Mouse (Mus musculus) gastrocnemius, postnatal 14 days (tissue): ENCODE data around the gene Sec24c. TPM values are rescaled to one million over a fixed set of nuclear protein-coding genes. Genes with fewer than 3 reads are reported as not detected.
"Not testable (repeated sequence)": the region's sequence is repeated elsewhere in the genome, so short reads cannot be mapped to it uniquely, and the experiment has no call there.

Source experiments
- DNase-seq: peaks from one replicate; pipeline ENCODE4 v3.0.0; 2021; ENCODE audit warnings: mixed read lengths
- intact Hi-C: fragments of 180-260 bp; cut with DNase I; formaldehyde crosslinking; loops from one replicate; pipeline ENCODE4 v1.15.1; 2025; ENCODE audit warnings: low total_unique reads
- total RNA-seq, 2 experiments: library from RNA; stranded (reverse); gene quantifications; 2 replicates each; pipeline ENCODE4 v1.2.3; 2021

Sec24c gene
- total RNA-seq, 2 experiments from 2014 or later: 56.7 to 60.1 TPM

DNA sequence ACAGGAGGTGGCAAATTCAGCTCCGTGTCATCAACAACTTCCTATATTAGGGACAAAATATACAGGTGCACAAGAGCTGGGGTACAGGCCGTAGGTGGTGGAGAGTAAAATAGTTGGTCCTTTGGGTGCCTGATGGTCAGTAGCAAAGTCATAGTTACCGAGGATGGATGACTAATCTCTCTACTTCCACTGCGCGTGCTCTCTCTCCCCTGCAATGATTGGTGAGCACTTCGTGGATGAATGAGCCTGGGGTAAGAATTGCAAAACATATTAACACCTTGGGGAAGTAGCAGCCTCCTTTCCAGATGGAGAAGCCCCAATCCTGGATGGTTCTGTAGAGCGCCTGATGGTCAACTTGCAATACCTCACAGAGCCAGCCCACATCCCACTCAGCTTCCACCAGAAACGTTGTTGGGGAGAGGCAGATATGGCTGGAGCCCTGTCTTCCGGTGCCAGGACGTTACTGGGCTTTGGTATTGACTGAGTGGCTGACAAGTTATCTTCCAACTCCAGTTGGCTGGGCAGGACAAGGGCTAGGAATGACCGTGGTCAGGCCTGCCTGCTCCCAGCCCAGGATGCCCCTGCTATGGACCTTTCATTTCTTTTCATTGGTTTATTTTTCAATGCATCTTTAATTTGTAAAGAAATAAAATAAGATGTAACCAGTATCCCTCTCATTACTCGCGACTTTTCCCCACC lies 20.2 kb downstream of the Sec24c start:
- intact Hi-C loops: no loop called here
- no peak for DNase-seq

DNA sequence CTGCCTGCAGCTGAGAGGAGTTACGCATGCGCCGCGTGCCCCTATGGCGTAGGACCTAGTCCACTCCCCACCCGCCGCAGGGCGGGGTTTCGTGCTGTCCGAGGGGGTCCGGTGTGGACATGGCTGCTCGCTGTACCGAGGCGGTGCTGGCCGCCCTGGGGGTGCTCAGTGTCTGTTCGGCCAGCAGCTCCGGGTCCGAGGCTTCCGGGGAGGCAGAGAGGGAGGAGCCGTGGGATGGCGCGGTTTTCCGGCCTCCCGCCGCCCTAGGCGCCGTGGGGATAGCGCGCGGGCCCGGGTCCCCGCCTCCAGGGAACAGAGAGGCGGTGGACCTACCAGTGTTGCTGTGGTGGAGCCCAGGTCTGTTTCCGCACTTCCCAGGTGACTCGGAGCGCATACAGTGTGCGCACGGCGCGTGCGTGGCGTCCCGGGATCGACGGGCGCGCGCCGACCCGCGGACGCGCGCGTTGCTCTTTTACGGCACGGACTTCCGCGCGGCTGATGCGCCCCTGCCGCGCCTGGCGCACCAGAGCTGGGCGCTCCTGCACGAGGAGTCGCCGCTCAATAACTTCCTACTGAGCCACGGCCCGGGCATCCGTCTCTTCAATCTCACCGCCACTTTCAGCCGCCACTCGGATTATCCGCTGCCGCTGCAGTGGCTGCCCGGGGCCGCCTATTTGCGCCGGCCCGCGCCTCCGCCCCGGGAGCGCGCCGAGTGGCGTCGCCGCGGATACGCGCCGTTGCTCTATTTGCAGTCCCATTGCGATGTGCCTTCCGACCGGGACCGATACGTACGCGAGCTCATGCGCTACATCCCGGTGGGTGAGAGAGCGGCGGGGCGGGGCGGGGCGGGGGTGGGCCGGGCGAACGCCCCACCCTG lies 21.0 kb downstream of the Sec24c start, which contains the start of gene Fut11:
TSS of gene Fut11 (plus strand) at position 85 of the 877 bp plus-strand sequence.
- intact Hi-C loops: no loop called here
- peak; percentile 90 for DNase-seq

DNA sequence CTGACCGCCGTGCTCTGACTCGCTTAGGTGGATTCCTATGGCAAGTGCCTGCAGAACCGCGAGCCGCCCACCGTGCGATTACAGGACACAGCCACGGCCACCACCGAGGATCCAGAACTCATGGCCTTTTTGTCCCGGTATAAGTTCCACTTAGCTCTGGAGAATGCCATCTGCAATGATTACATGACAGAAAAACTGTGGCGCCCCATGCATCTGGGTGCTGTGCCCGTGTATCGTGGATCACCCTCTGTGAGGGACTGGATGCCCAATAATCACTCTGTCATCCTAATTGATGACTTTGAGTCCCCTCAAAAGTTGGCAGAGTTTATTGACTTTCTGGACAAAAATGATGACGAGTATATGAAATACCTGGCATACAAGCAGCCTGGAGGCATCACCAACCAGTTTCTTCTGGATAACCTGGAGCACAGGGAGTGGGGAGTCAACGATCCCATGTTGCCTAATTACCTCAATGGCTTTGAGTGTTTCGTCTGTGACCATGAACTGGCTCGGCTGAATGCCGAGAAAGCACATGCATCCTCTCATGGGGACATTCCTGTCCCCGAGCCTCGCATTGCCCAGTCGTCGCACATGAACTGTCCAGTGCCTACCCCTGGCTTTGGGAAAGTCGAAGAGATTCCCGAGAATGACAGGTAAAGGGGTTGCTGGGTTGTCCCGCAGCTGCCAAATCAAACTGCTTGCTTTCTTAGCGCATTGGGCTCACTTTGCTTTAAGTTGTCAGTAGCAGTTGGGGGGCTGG lies 21.8 kb downstream of the Sec24c start:
- intact Hi-C loops: no loop called here
- no peak for DNase-seq

DNA sequence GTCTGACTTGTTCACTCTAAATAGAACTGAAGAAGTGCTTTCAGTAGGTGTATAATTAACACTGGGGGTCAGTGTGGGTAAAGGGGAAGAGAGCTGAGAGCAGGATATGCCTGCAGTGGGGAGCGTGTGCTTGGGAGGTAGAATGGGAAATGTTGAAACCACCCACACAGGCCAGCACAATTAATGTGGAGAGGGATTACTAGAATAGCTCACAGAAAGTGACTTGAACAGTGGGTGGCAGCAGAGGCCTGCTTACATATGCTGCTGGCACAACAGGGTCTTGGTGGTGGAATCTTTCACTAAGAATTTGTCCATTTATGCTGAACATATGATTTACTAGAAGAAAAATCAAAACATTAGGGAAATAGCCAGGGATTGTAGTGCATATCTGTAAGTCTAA lies 22.9 kb downstream of the Sec24c start:
- DNase-seq: no peak
- intact Hi-C loops: no loop called here

DNA sequence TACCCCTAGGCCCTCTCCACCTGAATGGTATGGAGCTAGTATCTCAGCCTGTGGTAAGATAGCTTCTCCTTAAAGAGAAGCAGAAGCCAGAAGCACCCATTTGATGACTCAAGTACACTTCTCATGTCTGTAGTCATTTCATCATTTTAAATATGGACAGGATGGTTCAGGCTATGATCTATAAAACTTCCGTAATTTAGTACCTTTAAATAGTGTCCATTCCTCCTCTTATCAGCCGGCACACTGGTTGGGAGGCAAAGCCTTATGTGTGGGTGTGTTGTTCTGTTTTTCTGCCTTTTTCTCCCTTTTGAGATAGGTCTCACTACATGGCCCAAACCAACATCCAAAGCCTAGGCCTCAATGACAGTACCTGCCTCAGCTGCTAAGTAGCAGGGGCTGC lies 24.4 kb downstream of the Sec24c start:
- DNase-seq: no peak
- intact Hi-C loops: no loop called here

DNA sequence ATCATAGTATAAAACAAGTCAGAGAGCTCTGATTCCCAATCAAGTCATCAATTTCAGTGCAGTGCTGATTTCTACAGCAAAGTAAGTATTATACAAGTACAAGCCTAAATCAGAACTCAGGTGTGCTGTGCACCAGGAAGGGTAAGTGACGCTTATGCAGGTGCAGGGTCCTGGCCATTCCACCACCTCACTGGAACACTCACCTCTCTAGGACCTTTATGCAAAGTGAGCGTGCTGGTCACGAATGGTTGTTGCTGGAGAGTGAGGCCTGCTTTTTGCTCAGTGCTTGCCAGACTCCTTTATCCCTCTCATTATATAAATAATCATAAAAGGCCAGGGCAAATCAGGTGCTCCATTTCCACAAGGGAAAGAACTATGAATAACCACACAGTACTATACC lies 26.3 kb downstream of the Sec24c start:
- DNase-seq: no peak
- intact Hi-C loops: no loop called here

DNA sequence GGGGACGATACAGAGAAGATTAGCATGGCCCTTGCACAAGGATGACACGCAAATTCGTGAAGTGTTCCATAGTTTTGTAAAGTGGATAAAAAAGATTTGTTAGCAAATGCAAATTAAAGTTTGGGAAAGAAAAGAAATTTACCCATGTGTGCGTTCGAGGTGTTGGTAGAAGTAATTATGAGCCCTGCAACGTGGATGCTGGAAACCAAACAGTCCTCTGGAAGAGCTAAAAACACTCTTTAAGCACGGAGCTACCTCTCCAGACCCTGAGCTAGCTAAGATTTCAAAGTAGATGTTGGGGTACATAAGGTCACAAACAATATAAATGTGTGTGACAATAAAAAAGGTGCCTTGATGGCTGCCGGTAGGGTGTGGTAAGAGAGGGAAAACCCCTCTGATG lies 27.4 kb downstream of the Sec24c start:
- no peak for DNase-seq
- intact Hi-C loops: no loop called here

DNA sequence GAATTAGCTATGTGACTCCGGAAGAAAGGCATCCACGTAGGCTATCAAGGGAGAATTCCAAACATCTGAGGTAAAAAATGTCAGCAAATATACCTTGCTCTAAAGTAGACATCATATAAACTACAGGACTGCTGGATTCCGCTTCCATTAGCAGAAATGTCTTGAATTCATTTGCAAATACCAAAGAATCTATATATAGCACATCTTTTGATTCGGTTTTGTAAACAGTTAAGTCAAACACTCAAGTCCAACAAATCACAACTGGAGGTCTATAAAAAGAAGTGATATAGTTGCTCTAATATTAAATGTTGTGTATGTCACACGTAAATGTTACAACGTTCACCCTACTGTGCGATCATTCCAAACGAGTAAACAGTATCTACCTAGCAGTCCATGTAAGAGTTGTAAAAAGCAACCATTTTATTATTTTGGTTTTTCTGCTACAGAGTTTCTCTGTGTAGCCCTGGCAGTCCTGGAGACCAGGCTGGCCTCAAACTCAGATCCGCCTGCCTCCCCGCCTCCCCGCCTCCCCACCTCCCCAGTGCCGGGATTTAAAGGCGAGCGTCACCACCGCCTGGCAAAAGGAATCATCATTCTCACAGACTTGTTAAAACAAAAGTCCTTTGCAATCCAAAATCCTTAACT lies 28.1 kb downstream of the Sec24c start:
- intact Hi-C loops: no loop called here
- no peak for DNase-seq

DNA sequence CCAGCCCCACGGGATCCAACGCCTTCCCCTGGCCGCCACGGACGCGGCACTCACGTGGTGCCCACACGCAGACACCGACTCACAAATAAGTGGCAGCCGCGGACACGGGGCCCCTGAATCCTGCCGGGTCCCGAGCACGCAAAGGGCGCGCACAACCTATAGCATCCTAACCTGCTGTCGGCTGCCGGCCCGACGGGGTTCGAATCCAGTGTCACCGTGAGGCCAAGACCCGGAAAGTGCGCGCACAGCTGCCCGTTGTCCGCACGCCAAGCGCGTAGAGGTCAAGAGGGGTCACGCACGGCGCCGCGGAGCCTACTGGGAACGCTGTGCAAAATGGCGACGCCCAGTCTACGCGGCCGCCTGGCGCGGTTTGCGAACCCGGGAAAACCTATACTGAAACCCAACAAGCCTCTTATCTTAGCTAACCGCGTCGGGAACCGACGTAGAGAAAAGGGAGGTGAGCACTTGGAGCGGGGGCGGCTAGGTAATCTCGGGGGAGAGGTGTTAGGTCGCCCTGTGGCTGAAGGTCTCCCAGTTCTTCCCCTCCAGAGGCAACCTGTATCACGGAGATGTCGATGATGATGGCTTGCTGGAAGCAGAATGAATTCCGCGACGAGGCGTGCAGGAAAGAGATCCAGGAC lies 28.8 kb downstream of the Sec24c start, which contains the start of gene Chchd1:
TSS of gene Chchd1 (plus strand) at position 266 of the 641 bp plus-strand sequence.
- DNase-seq: peak; percentile 92
- intact Hi-C loops: no loop called here

DNA sequence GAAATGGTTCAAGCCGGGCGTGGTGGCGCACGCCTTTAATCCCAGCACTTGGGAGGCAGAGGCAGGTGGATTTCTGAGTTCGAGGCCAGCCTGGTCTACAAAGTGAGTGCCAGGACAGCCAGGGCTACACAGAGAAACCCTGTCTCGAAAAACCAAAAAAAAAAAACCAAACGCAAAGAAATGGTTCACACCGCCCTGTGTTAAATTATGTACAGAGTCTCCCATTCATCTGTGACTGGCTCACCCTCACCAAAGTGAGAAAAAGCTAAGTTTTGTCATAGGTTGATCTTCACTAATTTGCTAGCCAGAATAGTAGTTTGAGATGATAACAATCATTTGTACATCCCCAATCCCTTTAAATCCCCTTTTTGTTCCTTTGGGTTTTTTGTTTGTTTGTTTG lies 29.4 kb downstream of the Sec24c start:
- DNase-seq, intact Hi-C loops: not testable (repeated sequence)

DNA sequence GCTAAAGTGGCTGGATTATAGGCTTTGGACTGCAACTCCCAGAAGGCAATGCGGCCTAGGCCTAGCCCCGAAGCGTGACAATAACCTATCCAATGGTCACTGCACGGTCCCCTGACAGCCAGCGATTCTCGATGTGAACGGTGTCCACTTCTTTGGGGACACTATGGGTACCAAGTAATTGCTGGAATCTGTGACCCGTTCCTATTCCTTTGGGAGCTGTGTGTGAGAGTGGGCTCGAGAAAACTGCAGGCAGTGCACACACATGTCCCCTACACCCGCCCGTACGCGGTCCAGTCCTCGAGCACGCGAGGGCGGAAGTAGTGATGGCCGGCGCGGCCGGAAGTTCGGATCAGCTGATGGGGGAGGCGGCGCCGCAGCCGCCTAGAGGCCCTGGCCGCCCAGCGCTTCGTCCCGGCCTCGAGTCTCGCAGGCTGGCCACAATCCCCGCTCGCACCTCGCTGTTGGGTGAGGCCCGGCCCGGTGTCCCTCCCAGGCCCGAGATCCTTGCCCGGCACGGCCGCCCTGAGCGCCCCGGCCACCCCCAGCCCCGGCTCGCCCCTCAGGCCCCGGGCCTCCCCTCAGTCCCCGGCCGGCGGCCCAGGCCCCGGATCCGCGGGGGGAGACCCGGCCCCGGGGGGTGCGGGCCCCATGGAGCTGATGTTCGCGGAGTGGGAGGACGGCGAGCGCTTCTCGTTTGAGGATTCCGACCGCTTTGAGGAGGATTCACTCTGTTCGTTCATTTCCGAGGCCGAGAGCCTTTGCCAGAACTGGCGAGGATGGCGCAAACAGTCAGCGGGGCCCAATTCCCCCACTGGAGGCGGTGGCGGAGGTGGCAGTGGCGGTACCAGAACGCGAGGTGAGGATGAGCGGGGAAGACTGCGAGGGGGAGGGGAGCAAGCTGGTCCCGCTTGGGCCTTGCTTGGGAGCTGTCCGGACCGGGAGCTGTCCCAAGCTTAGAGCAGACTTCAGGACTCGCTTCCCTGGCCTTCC lies 33.4 kb downstream of the Sec24c start, which contains the start of gene Zswim8:
TSS of gene Zswim8 (plus strand) at position 352 of the 990 bp plus-strand sequence.
- DNase-seq: peak; percentile 88
- intact Hi-C loops: no loop called here

DNA sequence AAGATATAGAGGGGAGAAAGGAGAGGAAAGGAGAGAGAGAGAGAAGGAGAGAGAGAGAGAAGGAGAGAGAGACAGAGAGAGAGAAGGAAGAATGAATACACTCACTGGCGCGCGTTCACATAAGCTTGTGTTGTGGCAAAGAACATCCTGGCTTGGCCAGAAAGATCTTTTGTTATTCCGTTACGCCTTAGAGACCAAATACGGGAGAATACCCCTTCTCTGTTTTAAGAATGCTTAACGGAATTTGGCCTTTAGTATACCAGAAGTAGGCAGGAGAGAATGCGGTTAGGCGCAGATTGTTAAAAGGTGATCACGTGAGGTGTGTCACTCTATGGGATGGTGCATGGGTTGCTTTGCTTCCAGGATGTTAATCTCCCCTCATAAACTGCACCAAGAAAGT lies 34.1 kb downstream of the Sec24c start:
- intact Hi-C loops: no loop called here
- DNase-seq: no peak

DNA sequence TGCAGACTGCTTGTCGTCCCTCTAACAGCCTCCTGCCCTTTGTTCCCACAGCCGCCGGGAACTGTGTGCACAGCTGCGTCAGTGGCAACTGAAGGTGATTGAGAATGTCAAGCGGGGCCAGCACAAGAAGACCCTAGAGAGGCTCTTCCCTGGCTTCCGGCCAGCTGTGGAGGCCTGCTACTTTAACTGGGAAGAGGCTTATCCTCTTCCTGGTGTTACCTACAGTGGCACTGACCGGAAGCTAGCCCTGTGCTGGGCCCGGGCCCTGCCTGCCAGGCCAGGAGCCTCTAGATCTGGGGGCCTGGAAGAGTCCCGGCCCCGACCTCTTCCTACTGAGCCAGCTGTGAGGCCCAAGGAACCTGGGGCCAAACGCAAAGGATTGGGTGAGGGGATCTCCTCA lies 39.7 kb downstream of the Sec24c start:
- no peak for DNase-seq
- intact Hi-C loops: no loop called here

DNA sequence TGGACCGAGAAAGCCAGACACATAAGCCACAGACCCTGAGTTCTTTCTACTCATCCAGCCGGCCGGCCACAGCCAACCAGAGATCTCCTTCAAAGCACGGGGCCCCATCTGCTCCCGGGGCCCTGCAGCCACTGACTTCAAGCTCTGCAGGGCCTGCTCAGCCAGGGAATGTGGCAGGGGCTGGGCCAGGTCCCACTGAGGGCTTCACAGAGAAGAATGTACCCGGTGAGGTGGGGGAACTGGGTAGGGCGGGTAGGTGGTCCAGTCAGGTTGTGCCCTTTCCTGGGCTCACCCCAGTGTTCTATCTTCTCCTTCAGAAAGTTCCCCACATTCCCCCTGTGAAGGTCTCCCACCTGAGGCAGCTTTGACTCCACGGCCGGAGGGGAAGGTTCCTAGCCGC lies 44.3 kb downstream of the Sec24c start:
- intact Hi-C loops: no loop called here
- DNase-seq: no peak

DNA sequence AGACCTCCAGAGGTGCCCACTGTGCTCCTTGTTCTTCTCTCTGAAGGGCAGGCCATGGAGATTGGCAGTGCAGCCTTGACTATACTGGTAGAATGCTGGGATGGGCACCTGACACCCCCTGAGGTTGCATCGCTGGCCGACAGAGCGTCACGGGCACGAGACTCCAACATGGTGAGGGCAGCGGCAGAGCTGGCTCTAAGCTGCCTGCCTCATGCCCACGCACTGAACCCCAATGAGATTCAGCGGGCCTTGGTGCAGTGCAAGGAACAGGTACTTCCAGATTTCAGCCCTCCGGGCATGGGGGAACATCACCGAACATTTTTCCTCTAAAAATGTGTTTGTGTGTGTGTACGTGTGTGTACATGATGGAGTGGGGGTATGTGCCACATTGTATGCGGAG lies 45.7 kb downstream of the Sec24c start:
- no peak for DNase-seq
- intact Hi-C loops: no loop called here

DNA sequence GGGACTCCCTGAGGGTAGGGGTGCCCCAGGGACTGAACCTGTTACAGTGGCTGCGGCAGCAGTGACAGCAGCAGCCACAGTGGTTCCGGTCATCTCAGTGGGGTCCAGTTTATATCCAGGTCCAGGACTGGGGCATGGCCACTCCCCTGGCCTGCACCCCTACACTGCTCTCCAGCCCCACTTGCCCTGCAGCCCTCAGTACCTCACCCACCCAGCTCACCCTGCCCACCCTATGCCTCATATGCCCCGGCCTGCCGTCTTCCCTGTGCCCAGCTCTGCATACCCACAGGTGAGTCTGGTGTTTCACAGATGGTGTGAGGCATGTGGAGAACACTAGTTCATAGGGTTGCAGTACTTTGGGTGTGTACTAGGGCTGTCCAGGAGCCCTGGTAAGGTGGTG lies 47.3 kb downstream of the Sec24c start:
- no peak for DNase-seq
- intact Hi-C loops: no loop called here

DNA sequence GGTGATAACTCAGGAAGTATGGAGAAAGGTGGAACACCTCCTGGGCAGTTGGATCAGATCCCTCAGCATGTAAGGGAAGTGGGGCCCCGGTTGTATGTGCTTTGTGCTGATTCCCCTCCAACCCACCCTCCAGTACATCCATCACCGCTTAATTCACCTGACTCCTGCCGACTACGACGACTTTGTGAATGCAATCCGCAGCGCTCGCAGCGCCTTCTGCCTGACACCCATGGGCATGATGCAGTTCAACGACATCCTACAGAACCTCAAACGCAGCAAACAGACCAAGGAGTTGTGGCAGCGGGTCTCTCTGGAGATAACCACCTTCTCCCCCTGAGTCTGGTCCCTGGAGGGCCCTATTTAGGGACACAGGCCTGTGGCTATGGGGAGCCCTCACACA lies 48.9 kb downstream of the Sec24c start:
- DNase-seq: no peak
- intact Hi-C loops: no loop called here

DNA sequence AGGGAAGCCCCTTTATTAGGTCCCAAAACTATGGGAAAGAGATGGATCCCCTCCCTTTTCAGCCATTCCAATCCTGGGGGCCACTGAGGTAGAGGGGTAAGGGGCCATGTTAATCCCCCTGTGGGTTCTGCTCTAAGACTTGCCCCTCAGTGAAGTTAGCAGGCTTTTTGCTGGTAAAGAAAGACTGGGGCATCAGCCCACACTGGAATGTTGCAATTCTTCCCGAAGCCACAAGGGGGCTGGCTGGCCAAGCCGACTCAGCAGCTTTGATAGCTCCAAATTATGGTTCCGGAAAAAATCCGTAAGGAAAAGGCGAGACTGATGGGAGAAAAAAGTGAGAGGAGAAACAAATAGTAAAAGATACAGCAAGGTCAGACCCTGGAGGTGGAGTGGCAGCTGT lies 49.9 kb downstream of the Sec24c start:
- intact Hi-C loops: no loop called here
- peak; percentile 58 for DNase-seq
